In the genomic region with DNA sequence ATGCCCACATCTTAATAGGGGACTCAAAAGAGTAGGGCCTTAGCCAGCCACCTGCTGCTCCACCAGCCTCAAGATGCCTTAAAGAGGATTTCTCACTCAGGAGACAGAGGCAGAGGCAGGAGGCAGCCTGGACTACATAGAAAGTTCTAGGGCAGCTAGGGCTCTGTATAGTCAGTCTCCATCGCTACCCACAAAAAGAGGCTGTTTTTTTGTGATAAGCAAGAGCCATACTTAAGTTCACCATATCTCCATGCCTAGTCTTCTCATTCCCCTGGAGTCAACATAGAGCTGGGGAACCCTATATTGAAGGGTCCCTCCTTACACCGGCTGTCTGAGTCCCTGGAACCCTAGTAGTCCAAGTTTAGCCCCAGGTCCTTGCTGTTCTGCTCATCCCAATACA, we compare ENCODE assay signal across 15 mouse cellular contexts. TPM values are rescaled to one million over a fixed set of nuclear protein-coding genes. Genes with fewer than 3 reads are reported as not detected.
A peak's percentile ranks its signal among the peaks of the same experiment; 100 is the strongest.
DNase-seq lines count a peak whose midpoint lies in the region; ATAC-seq and TF ChIP-seq lines count a peak whose summit lies in the region.
"Had no signal": no experiment of that assay in that cellular context is flagged by ENCODE, and none has a peak within 500 bp of the region (broad histone marks: within the 10 kb centered on the region; RNA-seq: fewer than 3 reads in every experiment).

No protein-coding gene starts in this region.

- DNase-seq in limb, embryonic 10.5 days (ENCODE audit: low spot score) = no peak
- DNase-seq in liver, embryonic 11.5 days (ENCODE audit: low spot score) = no peak
- DNase-seq in cerebellum, postnatal 25 days = no peak
- no peak for DNase-seq in cerebellum, adult 8-10 months
- DNase-seq: adrenal gland, adult 8-10 months; cerebellum, postnatal 14 days; heart, adult 18-20 months; right cerebral cortex, postnatal 14 days; thymus, postnatal 25 days had no signal

- TF ChIP-seq POLR2A in myocyte (IDR thresholded peaks at IDR 0.05; ENCODE audit: insufficient read length, low read depth) = no peak

- peaks cover 68% of the 10 kb centered on the region for H3K36me3 ChIP-seq in limb, embryonic 12.5 days
- H3K36me3 ChIP-seq in limb, embryonic 10.5 days = peaks cover 79% of the 10 kb centered on the region
- H3K36me3 ChIP-seq in liver, embryonic 11.5 days (ENCODE audit: control insufficient read depth, insufficient read depth, low read length) = peaks cover 4% of the 10 kb centered on the region
- peaks cover 8% of the 10 kb centered on the region for H3K36me3 ChIP-seq in myocyte (ENCODE audit: control insufficient read depth, insufficient read depth)

- H3K27me3 ChIP-seq in limb, embryonic 12.5 days = no peaks in the 10 kb centered on the region
- no peaks in the 10 kb centered on the region for H3K27me3 ChIP-seq in limb, embryonic 10.5 days (ENCODE audit: low read depth, poor library complexity, severe bottlenecking)
- H3K27me3 ChIP-seq in liver, embryonic 11.5 days (replicated peaks; ENCODE audit: control insufficient read depth, insufficient read depth, low read length) = no peaks in the 10 kb centered on the region
- H3K27me3 ChIP-seq in myocyte (ENCODE audit: control insufficient read depth, insufficient read depth, insufficient read length) = no peaks in the 10 kb centered on the region
- H3K27me3 ChIP-seq: embryonic facial prominence, embryonic 12.5 days; forebrain, embryonic 13.5 days had no signal

- H3ac ChIP-seq in myocyte (ENCODE audit: control insufficient read depth, insufficient read length) = no peak overlapping the region

- H3K9ac ChIP-seq in limb, embryonic 12.5 days (replicated peaks) = no peak overlapping the region
- H3K9ac ChIP-seq in liver, embryonic 11.5 days (ENCODE audit: low read depth, low read length) = peak overlapping the region; percentile 59
- H3K9ac ChIP-seq: embryonic facial prominence, embryonic 12.5 days; forebrain, embryonic 13.5 days; hindbrain, embryonic 14.5 days had no signal

- no peak for ATAC-seq in limb, embryonic 12.5 days (ENCODE audit: insufficient number of reproducible peaks, insufficient read depth, low FRiP score, low TSS enrichment, low read depth)
- peak; percentile 30 for ATAC-seq in common myeloid progenitor, adult 5-6 weeks (replicated peaks; ENCODE audit: low read depth, poor library complexity, severe bottlenecking)
- ATAC-seq in liver, embryonic 11.5 days (replicated peaks; ENCODE audit: low FRiP score) = peak; percentile 77
- ATAC-seq: forebrain, embryonic 13.5 days had no signal

- peaks cover 59% of the 10 kb centered on the region for H3K4me1 ChIP-seq in limb, embryonic 12.5 days (replicated peaks)
- peaks cover 51% of the 10 kb centered on the region for H3K4me1 ChIP-seq in limb, embryonic 10.5 days
- peaks cover 60% of the 10 kb centered on the region for H3K4me1 ChIP-seq in liver, embryonic 11.5 days (replicated peaks; ENCODE audit: control insufficient read depth, insufficient read depth, low read length)

- H3K4me3 ChIP-seq in limb, embryonic 12.5 days (replicated peaks) = no peak overlapping the region
- H3K4me3 ChIP-seq in limb, embryonic 10.5 days = no peak overlapping the region
- H3K4me3 ChIP-seq in liver, embryonic 11.5 days (ENCODE audit: low read depth, low read length) = peak overlapping the region; percentile 18; the same call in 1 of the 2 replicates
- H3K4me3 ChIP-seq in myocyte = no peak overlapping the region
- H3K4me3 ChIP-seq: embryonic facial prominence, embryonic 12.5 days; forebrain, embryonic 13.5 days had no signal

- H3K4me2 ChIP-seq in limb, embryonic 12.5 days = no peak overlapping the region
- H3K4me2 ChIP-seq in liver, embryonic 11.5 days = peak overlapping the region; percentile 51
- peak overlapping the region; percentile 43 for H3K4me2 ChIP-seq in myocyte (ENCODE audit: low read depth)
- H3K4me2 ChIP-seq: embryonic facial prominence, embryonic 12.5 days; forebrain, embryonic 13.5 days; hindbrain, embryonic 14.5 days had no signal

- H3K27ac ChIP-seq in limb, embryonic 12.5 days = 0 out of 2 replicates have a peak overlapping the region, but pooled peaks have one; percentile 23
- no peak overlapping the region for H3K27ac ChIP-seq in limb, embryonic 10.5 days
- peak overlapping the region; percentile 91 for H3K27ac ChIP-seq in liver, embryonic 11.5 days (ENCODE audit: low read depth, low read length)
- H3K27ac ChIP-seq: embryonic facial prominence, embryonic 12.5 days; forebrain, embryonic 13.5 days; hindbrain, embryonic 14.5 days had no signal

- 97% methylated on average over 2 of the region's 2 CpGs for WGBS in limb, embryonic 12.5 days
- WGBS in limb, embryonic 10.5 days = 92% methylated on average over 2 of the region's 2 CpGs
- WGBS in liver, embryonic 11.5 days = 53% methylated on average over 2 of the region's 2 CpGs

- peaks cover 92% of the 10 kb centered on the region for H3K79me2 ChIP-seq in myocyte (ENCODE audit: control insufficient read depth, insufficient read depth)

- no peaks in the 10 kb centered on the region for H3K9me3 ChIP-seq in limb, embryonic 12.5 days
- no peaks in the 10 kb centered on the region for H3K9me3 ChIP-seq in limb, embryonic 10.5 days (replicated peaks)
- no peaks in the 10 kb centered on the region for H3K9me3 ChIP-seq in liver, embryonic 11.5 days (ENCODE audit: control insufficient read depth, low read length)
- H3K9me3 ChIP-seq: embryonic facial prominence, embryonic 12.5 days; forebrain, embryonic 13.5 days had no signal

TF ChIP-seq in myocyte, 11 proteins besides CTCF, POLR2A, EP300 and RAD21:
- TF ChIP-seq MAX (IDR thresholded peaks at IDR 0.05; ENCODE audit: low read depth) (no peak), POLR2AphosphoS2 (IDR thresholded peaks at IDR 0.05; ENCODE audit: insufficient read length, low read depth) (no peak), TCF12 (IDR thresholded peaks at IDR 0.05; ENCODE audit: insufficient read depth, poor library complexity, severe bottlenecking) (no peak), E2F4 (IDR thresholded peaks at IDR 0.05; ENCODE audit: insufficient read depth) (no peak), USF1 (IDR thresholded peaks at IDR 0.05; ENCODE audit: low read depth) (no peak), CEBPB (IDR thresholded peaks at IDR 0.05; ENCODE audit: insufficient read depth, poor library complexity, severe bottlenecking) (no peak), MYOG (IDR thresholded peaks at IDR 0.05; ENCODE audit: control insufficient read depth in 1 of 3, insufficient read depth in 1 of 3, insufficient read length in 2 of 3, low read depth in 2 of 3) (no peak), MYOD1 (IDR thresholded peaks at IDR 0.05; ENCODE audit: control insufficient read depth in 1 of 3, insufficient read length in 2 of 3, low read depth in 2 of 3) (no peak), SRF (IDR thresholded peaks at IDR 0.05; ENCODE audit: control insufficient read depth, insufficient read length, low read depth) (no peak), TCF3 (IDR thresholded peaks at IDR 0.05; ENCODE audit: insufficient read length, low read depth) (no peak)

RNA-seq across cellular contexts. Expression of a gene that starts 28.4 kb away (rescaled TPM):
- 10.7 and 11.5 TPM in 2 replicates for polyA plus RNA-seq in limb, embryonic 12.5 days (2016; fragmentation: Nextera tagmentation; extraction: Ambion mirVana)
- polyA plus RNA-seq in limb, embryonic 10.5 days (2016; fragmentation: Nextera tagmentation; extraction: Ambion mirVana) = 5.2 and 7.6 TPM in 2 replicates
- 0.05 and 0.15 TPM in 2 replicates for total RNA-seq in common myeloid progenitor, adult 5-6 weeks (2017)
- polyA plus RNA-seq in liver, embryonic 11.5 days (2014; fragmentation: Nextera tagmentation; extraction: Ambion mirVana) = 2.2 and 2.8 TPM in 2 replicates
- polyA plus RNA-seq in myocyte (2012; fragmentation: generic; extraction: Trizol) = 28.7 TPM

RNA-seq across cellular contexts. Expression of a gene that starts 36.9 kb away (rescaled TPM):
- 128 and 152 TPM in 2 replicates for polyA plus RNA-seq in limb, embryonic 12.5 days (2016; fragmentation: Nextera tagmentation; extraction: Ambion mirVana)
- 188 and 193 TPM in 2 replicates for polyA plus RNA-seq in limb, embryonic 10.5 days (2016; fragmentation: Nextera tagmentation; extraction: Ambion mirVana)
- 27.0 and 47.2 TPM in 2 replicates for total RNA-seq in common myeloid progenitor, adult 5-6 weeks (2017)
- 111 and 113 TPM in 2 replicates for polyA plus RNA-seq in liver, embryonic 11.5 days (2014; fragmentation: Nextera tagmentation; extraction: Ambion mirVana)
- 26.8 TPM for polyA plus RNA-seq in myocyte (2012; fragmentation: generic; extraction: Trizol)

RNA-seq across cellular contexts. Expression of a gene that starts 43.7 kb away (rescaled TPM):
- polyA plus RNA-seq in limb, embryonic 12.5 days (2016; fragmentation: Nextera tagmentation; extraction: Ambion mirVana) = 8.0 and 8.5 TPM in 2 replicates
- 9.2 and 9.6 TPM in 2 replicates for polyA plus RNA-seq in limb, embryonic 10.5 days (2016; fragmentation: Nextera tagmentation; extraction: Ambion mirVana)
- total RNA-seq in common myeloid progenitor, adult 5-6 weeks (2017) = 8.2 and 11.6 TPM in 2 replicates
- polyA plus RNA-seq in liver, embryonic 11.5 days (2014; fragmentation: Nextera tagmentation; extraction: Ambion mirVana) = 6.0 and 6.6 TPM in 2 replicates
- 14.1 TPM for polyA plus RNA-seq in myocyte (2012; fragmentation: generic; extraction: Trizol)

RNA-seq across cellular contexts. Expression of a gene that starts 44.4 kb away (rescaled TPM):
- 72.1 and 73.5 TPM in 2 replicates for polyA plus RNA-seq in limb, embryonic 12.5 days (2016; fragmentation: Nextera tagmentation; extraction: Ambion mirVana)
- polyA plus RNA-seq in limb, embryonic 10.5 days (2016; fragmentation: Nextera tagmentation; extraction: Ambion mirVana) = 94.0 and 95.2 TPM in 2 replicates
- 83.4 and 86.4 TPM in 2 replicates for total RNA-seq in common myeloid progenitor, adult 5-6 weeks (2017)
- 76.7 and 78.0 TPM in 2 replicates for polyA plus RNA-seq in liver, embryonic 11.5 days (2014; fragmentation: Nextera tagmentation; extraction: Ambion mirVana)
- 34.8 TPM for polyA plus RNA-seq in myocyte (2012; fragmentation: generic; extraction: Trizol)
